Mouse (Mus musculus) liver, postnatal 0 days (tissue): Measurements from ENCODE around the gene Mcm8. TPM values are rescaled to one million over a fixed set of nuclear protein-coding genes. Genes with fewer than 3 reads are reported as not detected.

Experiments used
- ATAC-seq: fragments of 200-750 bp; cut with Nextera tagmentation; 2 replicates; pipeline ENCODE4 v1.8.0; 2017; ENCODE audit warnings: mild to moderate bottlenecking, moderate library complexity
- DNase-seq: peaks from one replicate; pipeline ENCODE4 v3.0.0-alpha.2; 2016
- H3K27ac ChIP-seq: fragments of 300-500 bp; sonication (generic); 2 replicates; pipeline ENCODE4 v1.5.1; 2014; ENCODE audit warnings: antibody characterized with exemption, moderate library complexity, mild to moderate bottlenecking, low read depth
- H3K27me3 ChIP-seq: fragments of 300-500 bp; sonication (generic); 2 replicates; pipeline ENCODE4 v1.6.1; 2014; ENCODE audit warnings: low read length, control low read depth, mixed read lengths; ENCODE audit not compliant: insufficient read depth
- H3K36me3 ChIP-seq: fragments of 300-500 bp; sonication (generic); replicated peaks from 2 replicates; pipeline ENCODE4 v1.6.1; 2014; ENCODE audit warnings: mild to moderate bottlenecking, control low read depth, low read length, moderate library complexity, mixed read lengths; ENCODE audit not compliant: insufficient read depth
- H3K4me1 ChIP-seq: fragments of 300-500 bp; sonication (generic); 2 replicates; pipeline ENCODE4 v1.6.1; 2014; ENCODE audit warnings: antibody characterized with exemption, mild to moderate bottlenecking, control low read depth; ENCODE audit not compliant: insufficient read depth
- H3K4me2 ChIP-seq: fragments of 300-500 bp; sonication (generic); 2 replicates; pipeline ENCODE4 v1.6.1; 2014; ENCODE audit warnings: low read depth, mild to moderate bottlenecking, low read length, moderate library complexity, mixed read lengths
- H3K4me3 ChIP-seq: fragments of 300-500 bp; sonication (generic); 2 replicates; pipeline ENCODE4 v1.5.1; 2014; ENCODE audit warnings: low read depth, low read length
- H3K9ac ChIP-seq: fragments of 300-500 bp; sonication (generic); replicated peaks from 2 replicates; pipeline ENCODE4 v1.6.1; 2014; ENCODE audit warnings: mild to moderate bottlenecking, moderate library complexity
- H3K9me3 ChIP-seq: fragments of 300-500 bp; sonication (generic); 2 replicates; pipeline ENCODE4 v1.6.1; 2016; ENCODE audit warnings: mild to moderate bottlenecking, control low read depth, low read length, mixed read lengths
- CTCF ChIP-seq: sonication (generic); IDR thresholded peaks from 2 replicates; pipeline ENCODE4 v1.5.1; 2016; ENCODE audit warnings: antibody characterized with exemption, low read depth
- EP300 ChIP-seq: IDR thresholded peaks from 2 replicates; pipeline ENCODE4 v1.6.1; 2016; ENCODE audit warnings: antibody characterized with exemption, low read depth, mild to moderate bottlenecking
- WGBS: fragments of 180-500 bp; shearing (Covaris S2); extraction: QIAGEN DNeasy Blood & Tissue Kit; methylation state at CpG from one replicate; pipeline ENCODE4 v1.1.7; 2014; ENCODE audit not compliant: insufficient replicate concordance; 5-methylcytosine and 5-hydroxymethylcytosine counted together
- polyA plus RNA-seq: library from polyadenylated mRNA; unstranded; fragments of >200 nt; fragmentation: Nextera tagmentation; extraction: Ambion mirVana; gene quantifications from 2 replicates; pipeline ENCODE4 v1.2.1, GENCODE M21; 2015

Gene Mcm8
- polyA plus RNA-seq, 1 experiment from 2014 or later, result 2.9 TPM

DNA sequence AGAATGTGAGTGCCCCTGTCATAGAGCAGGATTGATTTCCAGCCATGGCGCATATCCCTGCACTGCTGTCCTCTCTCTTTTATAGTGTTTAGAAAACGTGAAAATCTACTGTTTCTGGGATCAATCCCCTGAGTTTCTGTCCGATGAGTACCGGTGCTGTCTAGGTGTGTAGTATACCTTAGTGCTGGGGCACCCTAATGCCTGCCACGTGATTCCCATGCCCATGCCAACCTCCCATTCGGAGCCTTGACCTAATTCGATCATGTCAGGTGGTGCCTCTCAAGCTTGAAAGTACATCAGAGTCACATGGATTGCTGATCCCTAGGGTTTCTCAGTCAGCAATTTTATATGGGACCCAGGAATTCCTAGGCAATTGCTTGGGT is 21.7 kb upstream of the Mcm8 start:
- ATAC-seq, result no peak
- 74% methylated on average over 7 of the region's 7 CpGs for WGBS
- no peaks in the 10 kb centered on the region for H3K4me1 ChIP-seq

DNA sequence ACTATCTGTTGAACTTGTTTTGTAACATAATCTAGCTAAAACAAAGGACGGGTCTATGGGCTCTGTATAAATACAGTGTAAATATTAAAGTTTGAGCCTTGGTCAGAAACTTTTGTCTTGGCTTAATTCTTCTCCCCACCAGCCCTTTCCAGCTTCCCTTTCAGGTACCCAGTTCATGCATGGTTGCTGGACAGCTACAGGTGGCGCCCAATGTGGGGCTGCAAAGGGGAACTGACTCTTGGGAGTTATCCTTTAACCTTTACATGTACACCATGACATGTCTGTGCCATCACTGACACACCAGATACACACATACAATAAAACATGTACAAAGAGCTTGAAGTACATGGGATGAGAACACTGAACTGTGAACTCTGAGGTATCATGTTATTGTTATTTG is 13.0 kb upstream of the Mcm8 start:
- no peaks in the 10 kb centered on the region for H3K4me1 ChIP-seq
- TF ChIP-seq EP300 (no peak), CTCF (no peak)
- H3K4me2 ChIP-seq, result no peak overlapping the region
- H3K27ac ChIP-seq, result no peak overlapping the region
- H3K9ac ChIP-seq, result no peak overlapping the region
- WGBS, result 78% methylated on average over 2 of the region's 2 CpGs
- no peak for ATAC-seq
- no peak overlapping the region for H3K4me3 ChIP-seq
- peaks cover 22% of the 10 kb centered on the region for H3K36me3 ChIP-seq
- H3K27me3 ChIP-seq, result no peaks in the 10 kb centered on the region
- no peak for DNase-seq
- peaks cover 3% of the 10 kb centered on the region; the same call in 1 of the 2 replicates for H3K9me3 ChIP-seq

More for the DNA sequence above, 21.7 kb upstream of the Mcm8 start:
- Histone ChIP-seq H3K4me3 (no peak overlapping the region), H3K27me3 (no peaks in the 10 kb centered on the region), H3K36me3 (no peaks in the 10 kb centered on the region), H3K9ac (no peak overlapping the region), H3K4me2 (no peak overlapping the region), H3K9me3 (no peaks in the 10 kb centered on the region), H3K27ac (no peak overlapping the region)
- TF ChIP-seq CTCF (no peak), EP300 (no peak)
- no peak for DNase-seq

DNA sequence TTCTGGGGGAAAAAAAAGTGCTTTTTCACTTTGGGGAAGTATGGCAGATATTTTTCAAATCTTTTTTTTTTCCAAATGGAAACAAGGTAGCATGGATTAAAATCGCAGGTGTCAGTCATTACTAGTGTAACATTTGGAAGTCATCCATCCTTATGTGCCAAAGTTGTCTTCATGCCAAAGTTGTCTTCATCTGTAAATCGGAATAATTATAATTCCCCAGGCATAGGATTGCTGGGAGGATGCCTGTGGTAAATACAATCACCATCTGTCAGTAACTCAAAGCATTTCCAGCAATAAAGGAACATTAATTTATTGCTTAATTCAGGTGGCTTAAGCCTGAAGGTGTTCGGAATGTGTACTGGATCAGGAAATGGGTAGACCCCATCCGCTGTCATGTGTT is 25.1 kb downstream of the Mcm8 start:
- 87% methylated on average over 4 of the region's 4 CpGs for WGBS
- Histone ChIP-seq H3K27ac (no peak overlapping the region), H3K4me1 (no peaks in the 10 kb centered on the region), H3K36me3 (no peaks in the 10 kb centered on the region; the same call in 1 of the 2 replicates), H3K27me3 (no peaks in the 10 kb centered on the region), H3K4me3 (no peak overlapping the region), H3K9ac (no peak overlapping the region), H3K9me3 (no peaks in the 10 kb centered on the region), H3K4me2 (no peak overlapping the region)
- no peak for DNase-seq
- ATAC-seq, result no peak
- no peak for TF ChIP-seq EP300
- no peak for TF ChIP-seq CTCF

DNA sequence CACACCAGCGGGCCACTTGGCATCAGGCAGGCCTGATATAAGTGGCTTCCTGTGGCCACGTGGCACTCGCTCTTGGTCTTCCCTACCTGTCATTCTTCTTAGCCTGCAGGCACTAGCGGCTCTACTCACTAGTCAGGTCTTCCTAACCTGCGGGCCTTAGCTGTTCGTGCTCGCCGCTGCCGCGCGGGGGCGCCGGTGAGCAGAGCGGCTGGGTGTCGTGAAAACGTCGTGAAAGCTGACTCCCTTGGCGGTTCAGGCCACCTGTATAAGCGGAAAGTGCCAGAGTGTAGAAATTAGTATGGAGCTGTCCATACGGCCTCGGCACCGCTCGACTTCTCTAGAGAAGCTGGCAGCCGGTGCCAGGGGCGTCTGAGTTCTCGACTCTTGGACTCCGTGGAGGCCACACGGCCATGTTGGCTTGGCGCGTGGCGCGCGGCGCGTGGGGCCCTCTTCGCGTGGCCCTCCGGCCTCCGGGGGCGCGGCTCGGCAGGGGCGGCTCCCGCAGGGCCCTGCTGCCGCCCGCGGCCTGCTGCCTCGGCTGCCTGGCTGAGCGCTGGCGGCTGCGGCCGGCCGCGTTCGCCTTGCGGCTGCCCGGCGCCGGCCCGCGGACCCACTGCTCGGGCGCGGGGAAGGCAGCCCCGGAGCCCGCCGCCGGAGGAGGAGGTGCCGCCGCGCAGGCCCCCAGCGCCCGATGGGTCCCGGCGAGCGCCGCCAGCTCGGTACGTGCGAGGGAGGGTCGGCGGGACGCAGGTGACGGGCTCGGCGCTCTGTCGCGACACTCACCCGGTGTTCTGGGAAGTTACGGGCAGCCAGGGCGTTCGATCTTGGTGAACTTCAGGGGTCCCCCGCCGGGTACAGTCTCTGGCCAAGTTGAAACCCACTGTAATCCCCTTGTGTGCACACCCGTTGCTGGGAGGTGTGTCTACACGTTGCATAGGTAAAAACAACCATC is 30.7 kb downstream of the Mcm8 start, which contains the start of gene Crls1:
Gene Crls1, plus strand, starts transcription at position 260 of the 952 bp plus-strand sequence.
- WGBS, result under 1% methylated on average over 87 of the region's 96 CpGs
- DNase-seq (peak; percentile 98), ATAC-seq (peak; percentile 87)
- H3K27ac ChIP-seq, result peak within 1 kb of the TSS; percentile 89
- H3K4me3 ChIP-seq, result peak within 1 kb of the TSS; percentile 76
- peak within 1 kb of the TSS; percentile 83 for H3K4me2 ChIP-seq
- H3K9ac ChIP-seq, result peak within 1 kb of the TSS; percentile 86
- peaks cover 4% of the 10 kb centered on the region; the same call in 1 of the 2 replicates for H3K4me1 ChIP-seq
- peaks cover 7% of the 10 kb centered on the region for H3K36me3 ChIP-seq
- no peak for TF ChIP-seq EP300
- peak; percentile 100 for TF ChIP-seq CTCF
- no peaks in the 10 kb centered on the region for H3K27me3 ChIP-seq
- no peaks in the 10 kb centered on the region for H3K9me3 ChIP-seq

DNA sequence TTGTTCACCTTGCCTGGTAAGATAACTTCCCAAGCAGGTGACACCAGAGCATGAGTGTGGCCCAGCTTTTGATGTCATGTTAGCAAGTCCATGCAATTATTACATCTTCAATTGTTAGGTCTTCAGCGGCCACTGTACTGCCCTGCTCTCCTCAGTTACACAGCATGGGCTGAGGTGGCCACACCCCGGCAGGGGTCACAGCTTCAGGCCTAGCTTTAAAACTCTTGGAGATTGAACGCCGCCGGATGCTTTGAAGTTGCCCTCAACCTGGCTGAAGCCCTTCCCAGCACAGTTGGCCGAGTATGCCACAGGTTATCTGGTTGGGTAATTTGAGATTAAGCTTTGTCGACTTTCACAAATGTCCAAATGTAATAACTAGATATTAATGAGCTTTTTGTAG is 31.6 kb downstream of the Mcm8 start:
- peaks cover 7% of the 10 kb centered on the region; the same call in 1 of the 2 replicates for H3K4me1 ChIP-seq
- H3K36me3 ChIP-seq, result peaks cover 14% of the 10 kb centered on the region
- DNase-seq, result peak; percentile 49
- no peak for ATAC-seq
- peak overlapping the region; percentile 76 for H3K4me3 ChIP-seq
- H3K27me3 ChIP-seq, result no peaks in the 10 kb centered on the region
- no peaks in the 10 kb centered on the region for H3K9me3 ChIP-seq
- peak overlapping the region; percentile 86 for H3K9ac ChIP-seq
- H3K27ac ChIP-seq, result peak overlapping the region; percentile 89
- H3K4me2 ChIP-seq, result peak overlapping the region; percentile 83
- TF ChIP-seq CTCF (no peak), EP300 (no peak)
- 33% methylated on average over 7 of the region's 7 CpGs for WGBS

DNA sequence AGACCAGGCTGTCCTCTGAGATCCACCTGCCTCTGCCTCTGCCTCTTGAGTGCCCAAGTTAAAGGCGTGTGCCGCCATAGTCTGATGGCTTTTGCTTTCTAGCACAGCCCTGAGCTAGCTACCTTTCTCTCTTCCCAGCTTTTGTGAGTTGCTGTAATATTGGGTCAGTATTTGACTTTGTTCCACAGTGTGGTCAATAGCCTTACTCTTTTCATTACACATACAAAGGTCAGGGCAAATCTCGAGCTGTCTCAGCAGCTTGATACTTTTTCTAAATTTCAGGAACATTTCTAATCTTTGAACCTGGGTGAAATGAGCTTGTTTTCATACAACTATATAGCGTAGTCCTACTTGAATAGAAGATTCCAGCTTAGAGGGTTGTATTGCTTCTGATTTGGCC is 32.4 kb downstream of the Mcm8 start:
- no peak for TF ChIP-seq EP300
- no peak for TF ChIP-seq CTCF
- H3K4me3 ChIP-seq, result peak overlapping the region; percentile 76; the same call in 1 of the 2 replicates

More for the DNA sequence above, 32.4 kb downstream of the Mcm8 start:
- H3K27ac ChIP-seq, result peak overlapping the region; percentile 89
- no peaks in the 10 kb centered on the region for H3K9me3 ChIP-seq
- peak overlapping the region; percentile 86 for H3K9ac ChIP-seq
- peaks cover 7% of the 10 kb centered on the region; the same call in 1 of the 2 replicates for H3K4me1 ChIP-seq
- 67% methylated on average over 4 of the region's 4 CpGs for WGBS
- no peaks in the 10 kb centered on the region for H3K27me3 ChIP-seq
- ATAC-seq (peak; percentile 30), DNase-seq (no peak)
- peak overlapping the region; percentile 83 for H3K4me2 ChIP-seq
- H3K36me3 ChIP-seq, result peaks cover 20% of the 10 kb centered on the region
